Mouse (Mus musculus) layer of hippocampus, adult 6 months (tissue): ENCODE measurements around the gene Ccdc183. TPM values are rescaled to one million over a fixed set of nuclear protein-coding genes. Genes with fewer than 3 reads are reported as not detected.

ENCODE experiments used
- long read RNA-seq, 2 experiments: library from polyadenylated mRNA; unstranded; transcript quantifications; one replicate each; pipeline ENCODE4 v2.0.0; 2019 to 2020
- polyA plus RNA-seq: library from polyadenylated mRNA; unstranded; fragments of <200 nt; fragmentation: Nextera tagmentation; gene quantifications from 2 replicates; pipeline ENCODE4 v1.2.3, GENCODE M21; 2021

Gene Ccdc183
- 0.83 and 1.1 TPM in 2 replicates for polyA plus RNA-seq
- long read RNA-seq, experiment 1: 0 reads
- long read RNA-seq, experiment 2: 0 reads

GRCm38 (mm10) chr2:25617578-25617977 is at the start of gene Ccdc183:
Gene Ccdc183, minus strand, starts transcription at chr2:25617678.

DNA sequence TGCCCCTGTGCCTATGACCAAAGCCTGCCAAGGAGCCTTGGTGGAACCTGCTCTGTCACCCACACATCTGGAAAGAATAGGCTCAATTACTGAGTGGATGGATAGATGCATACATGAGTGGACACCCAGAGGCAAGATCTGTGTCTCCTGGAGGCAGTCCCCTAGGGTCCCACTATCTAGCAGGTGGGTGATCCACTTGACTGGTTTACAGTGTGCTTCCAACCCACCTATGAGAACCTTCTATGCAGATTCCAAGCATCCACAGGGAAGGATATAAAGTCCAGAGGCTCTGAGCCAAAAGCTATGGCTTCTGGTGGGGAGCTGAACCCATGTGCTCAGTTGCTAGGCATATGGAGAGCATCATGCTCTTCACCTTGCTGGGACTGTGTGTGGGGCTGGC is 40.2 kb upstream of the Ccdc183 start, which contains the start of gene Lcn5:
TSS of gene Lcn5 (plus strand) at position 301 of the 400 bp plus-strand sequence.

GRCm38 (mm10) chr2:25652902-25653301 is 35.4 kb upstream of the Ccdc183 start, which contains the start of gene Lcn8:
Gene Lcn8, plus strand, starts transcription at chr2:25653120.

DNA sequence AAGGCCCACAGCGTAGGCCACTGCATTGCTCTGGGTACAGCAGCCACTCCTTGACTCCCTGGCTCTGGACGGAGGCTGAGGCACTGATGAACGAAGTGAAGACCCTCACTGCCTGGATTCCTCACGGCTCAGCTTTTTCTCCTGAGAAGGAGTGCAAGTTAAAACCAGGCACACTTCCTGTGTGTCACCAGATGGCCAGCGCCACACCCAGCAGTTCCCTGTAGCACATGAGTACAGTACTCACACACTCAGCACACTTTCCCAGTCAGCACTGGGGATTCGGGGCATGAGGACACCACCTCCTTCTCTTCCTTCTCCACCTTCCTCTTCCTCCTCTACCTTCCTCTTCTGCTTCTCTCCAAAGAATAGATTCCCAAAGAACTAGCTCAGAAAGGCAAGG is 10.3 kb upstream of the Ccdc183 start, which contains the start of gene Fcna:
TSS of gene Fcna (minus strand) at position 220 of the 400 bp plus-strand sequence.

DNA sequence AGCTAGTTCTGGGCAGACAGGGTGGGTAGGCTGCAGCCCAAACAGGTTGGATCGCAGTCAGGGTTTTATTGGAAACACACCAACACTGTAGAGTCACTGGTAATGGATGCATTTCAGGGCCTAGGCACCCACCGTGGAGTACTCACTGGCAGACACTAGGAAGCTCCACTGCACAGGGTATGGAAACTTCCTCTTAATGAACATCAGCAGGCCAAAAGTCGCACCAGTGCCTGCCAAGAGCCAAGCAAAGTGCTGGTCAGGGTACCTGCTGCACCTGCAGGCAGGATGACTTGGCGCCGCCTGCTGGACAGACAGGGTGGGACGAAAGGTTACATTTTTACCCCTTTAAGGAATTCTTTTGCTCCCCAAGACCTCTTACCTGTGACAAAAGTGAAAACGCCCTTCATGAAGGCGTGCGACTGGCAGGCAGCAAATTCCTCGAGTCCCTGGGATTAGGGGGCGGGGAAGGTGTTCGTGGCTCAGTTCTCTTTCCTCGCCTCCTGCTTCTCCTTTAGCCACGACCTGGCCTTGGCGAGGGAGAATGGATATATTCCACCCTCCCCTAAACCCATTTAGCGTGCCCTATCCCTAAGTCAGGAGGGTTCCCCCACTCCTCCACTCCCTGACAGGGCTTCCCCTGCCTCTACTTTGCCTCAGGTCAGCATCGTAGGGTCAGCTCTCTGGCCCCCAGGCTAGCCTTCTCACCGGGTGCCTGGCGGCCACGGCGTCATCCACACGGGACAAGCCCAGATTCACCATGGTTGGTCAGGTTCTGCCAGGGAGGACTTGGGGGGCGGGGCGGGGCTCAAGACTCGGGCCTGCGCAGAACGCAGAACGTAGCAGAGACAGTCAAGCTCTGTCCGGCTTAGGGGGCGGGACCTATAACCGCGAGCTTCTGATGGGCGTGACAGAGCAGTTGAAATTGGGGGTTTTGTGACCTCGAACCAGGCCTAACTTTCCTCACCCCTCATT is 4.0 kb upstream of the Ccdc183 start, which contains the start of gene Tmem141:
TSS of gene Tmem141 (minus strand) at position 777 of the 972 bp plus-strand sequence.

GRCm38 (mm10) chr2:25607761-25608622 is 9.5 kb downstream of the Ccdc183 start, which contains the start of gene Rabl6:
Gene Rabl6, minus strand, starts transcription at chr2:25608521.

DNA sequence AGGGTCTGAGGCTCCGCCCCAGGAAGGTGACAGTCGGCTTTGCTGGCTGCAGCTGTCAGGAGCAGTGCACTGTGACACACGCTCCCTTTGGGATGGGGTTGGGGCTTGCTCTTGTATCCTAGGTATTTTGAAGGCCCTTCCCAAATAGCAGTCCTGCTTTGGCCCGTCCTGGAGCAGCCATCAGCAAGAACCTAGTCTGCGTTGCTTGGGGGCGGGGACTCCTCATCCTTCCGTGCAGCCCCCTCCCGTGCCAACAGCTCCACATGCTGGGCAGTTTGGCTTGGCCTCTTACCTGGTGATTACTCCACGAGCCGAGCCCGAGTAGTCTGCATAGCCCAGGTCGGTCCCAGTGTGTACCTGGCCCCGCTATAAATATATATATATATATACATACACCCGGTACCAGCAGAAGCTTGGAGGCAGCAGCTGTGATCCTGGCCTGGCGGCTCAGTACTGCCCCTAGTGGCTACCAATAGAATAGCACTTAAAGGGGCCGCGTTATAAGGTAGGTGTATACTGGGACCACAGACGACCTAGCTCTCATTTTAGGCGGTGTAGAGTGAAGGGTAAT is 36.1 kb downstream of the Ccdc183 start, which contains the start of gene Ajm1:
TSS of gene Ajm1 (minus strand) at position 464 of the 571 bp plus-strand sequence.

GRCm38 (mm10) chr2:25574579-25575431 is 42.7 kb downstream of the Ccdc183 start, which contains the start of the genes Mamdc4 and Phpt1:
Gene Mamdc4, minus strand, starts transcription at chr2:25574845.
Gene Phpt1, minus strand, starts transcription at chr2:25575224.

Other genes starting within 250 kb of the Ccdc183 start
- gene Sapcd2, start 245.4 kb downstream of the Ccdc183 start, polyA plus RNA-seq: 2.3 and 2.4 TPM in 2 replicates
- 21.4 and 46.8 TPM in 2 replicates for gene Entpd2, start 221.8 kb downstream of the Ccdc183 start, polyA plus RNA-seq
- gene Npdc1, start 218.3 kb downstream of the Ccdc183 start, polyA plus RNA-seq: 292 and 359 TPM in 2 replicates
- 0.06 and 0.20 TPM in 2 replicates for gene Fut7, start 194.4 kb downstream of the Ccdc183 start, polyA plus RNA-seq
- 33.0 and 34.1 TPM in 2 replicates for gene Abca2, start 189.0 kb downstream of the Ccdc183 start, polyA plus RNA-seq
- 0.70 and 9.1 TPM in 2 replicates for gene Clic3, start 160.8 kb downstream of the Ccdc183 start, polyA plus RNA-seq
- 111 and 116 TPM in 2 replicates for gene Paxx, start 156.6 kb downstream of the Ccdc183 start, polyA plus RNA-seq
- 2,394 and 5,724 TPM in 2 replicates for gene Ptgds, start 147.6 kb downstream of the Ccdc183 start, polyA plus RNA-seq
- gene Lcn12, start 123.8 kb downstream of the Ccdc183 start, polyA plus RNA-seq: not detected in 2 replicates
- gene Fbxw5, start 116.9 kb downstream of the Ccdc183 start, polyA plus RNA-seq: 124 and 134 TPM in 2 replicates
- gene C8g, start 116.0 kb downstream of the Ccdc183 start, polyA plus RNA-seq: 1.8 and 2.0 TPM in 2 replicates
- gene Traf2, start 70.7 kb downstream of the Ccdc183 start, polyA plus RNA-seq: 9.9 and 10.3 TPM in 2 replicates
- 801 and 843 TPM in 2 replicates for gene Edf1, start 59.8 kb downstream of the Ccdc183 start, polyA plus RNA-seq
- 25.8 and 27.1 TPM in 2 replicates for gene Mamdc4, start 42.8 kb downstream of the Ccdc183 start, polyA plus RNA-seq
- gene Phpt1, start 42.5 kb downstream of the Ccdc183 start, polyA plus RNA-seq: 151 and 165 TPM in 2 replicates
- 13.5 and 18.7 TPM in 2 replicates for gene Ajm1, start 35.9 kb downstream of the Ccdc183 start, polyA plus RNA-seq
- 58.2 and 69.1 TPM in 2 replicates for gene Rabl6, start 9.2 kb downstream of the Ccdc183 start, polyA plus RNA-seq
- 44.7 and 48.2 TPM in 2 replicates for gene Tmem141, start 4.3 kb upstream of the Ccdc183 start, polyA plus RNA-seq
- gene Fcna, start 10.4 kb upstream of the Ccdc183 start, polyA plus RNA-seq: 0.33 and 0.40 TPM in 2 replicates
- not detected in 2 replicates for gene Lcn8, start 35.4 kb upstream of the Ccdc183 start, polyA plus RNA-seq
- gene Lcn5, start 40.3 kb upstream of the Ccdc183 start, polyA plus RNA-seq: not detected in 2 replicates
- not detected in 2 replicates for gene Lcn6, start 59.1 kb upstream of the Ccdc183 start, polyA plus RNA-seq
- not detected in 2 replicates for gene Lcn10, start 65.0 kb upstream of the Ccdc183 start, polyA plus RNA-seq
- not detected in 2 replicates for gene Obp2a, start 82.4 kb upstream of the Ccdc183 start, polyA plus RNA-seq
- 212 and 245 TPM in 2 replicates for gene Bmyc, start 89.1 kb upstream of the Ccdc183 start, polyA plus RNA-seq
- gene Obp2b, start 119.3 kb upstream of the Ccdc183 start, polyA plus RNA-seq: not detected in 2 replicates
- gene Lcn3, start 147.9 kb upstream of the Ccdc183 start, polyA plus RNA-seq: not detected in 2 replicates
- not detected in 2 replicates for gene Lcn11, start 159.3 kb upstream of the Ccdc183 start, polyA plus RNA-seq
- gene Gm13539, start 164.6 kb upstream of the Ccdc183 start, polyA plus RNA-seq: not detected in 2 replicates
- not detected in 2 replicates for gene Glt6d1, start 198.2 kb upstream of the Ccdc183 start, polyA plus RNA-seq
- not detected in 2 replicates for gene Lcn9, start 205.5 kb upstream of the Ccdc183 start, polyA plus RNA-seq
- 0.10 TPM in 1 of 2 replicates, not detected in the other for gene Sohlh1, start 229.6 kb upstream of the Ccdc183 start, polyA plus RNA-seq
- gene Kcnt1, start 246.1 kb upstream of the Ccdc183 start, polyA plus RNA-seq: 6.0 and 6.2 TPM in 2 replicates